Mouse (Mus musculus) ovary, adult 2 months (tissue): ENCODE results near the gene Aptx. TPM values are rescaled to one million over a fixed set of nuclear protein-coding genes. Genes with fewer than 3 reads are reported as not detected.

Source experiments
- polyA plus RNA-seq: library from polyadenylated mRNA; depleted of rRNA; stranded (reverse); fragments of >200 nt; gene quantifications from 2 replicates; pipeline ENCODE4 v1.2.3, GENCODE M21; 2012; rRNA removed

Gene Aptx
- polyA plus RNA-seq = 4.4 and 6.4 TPM in 2 replicates

DNA sequence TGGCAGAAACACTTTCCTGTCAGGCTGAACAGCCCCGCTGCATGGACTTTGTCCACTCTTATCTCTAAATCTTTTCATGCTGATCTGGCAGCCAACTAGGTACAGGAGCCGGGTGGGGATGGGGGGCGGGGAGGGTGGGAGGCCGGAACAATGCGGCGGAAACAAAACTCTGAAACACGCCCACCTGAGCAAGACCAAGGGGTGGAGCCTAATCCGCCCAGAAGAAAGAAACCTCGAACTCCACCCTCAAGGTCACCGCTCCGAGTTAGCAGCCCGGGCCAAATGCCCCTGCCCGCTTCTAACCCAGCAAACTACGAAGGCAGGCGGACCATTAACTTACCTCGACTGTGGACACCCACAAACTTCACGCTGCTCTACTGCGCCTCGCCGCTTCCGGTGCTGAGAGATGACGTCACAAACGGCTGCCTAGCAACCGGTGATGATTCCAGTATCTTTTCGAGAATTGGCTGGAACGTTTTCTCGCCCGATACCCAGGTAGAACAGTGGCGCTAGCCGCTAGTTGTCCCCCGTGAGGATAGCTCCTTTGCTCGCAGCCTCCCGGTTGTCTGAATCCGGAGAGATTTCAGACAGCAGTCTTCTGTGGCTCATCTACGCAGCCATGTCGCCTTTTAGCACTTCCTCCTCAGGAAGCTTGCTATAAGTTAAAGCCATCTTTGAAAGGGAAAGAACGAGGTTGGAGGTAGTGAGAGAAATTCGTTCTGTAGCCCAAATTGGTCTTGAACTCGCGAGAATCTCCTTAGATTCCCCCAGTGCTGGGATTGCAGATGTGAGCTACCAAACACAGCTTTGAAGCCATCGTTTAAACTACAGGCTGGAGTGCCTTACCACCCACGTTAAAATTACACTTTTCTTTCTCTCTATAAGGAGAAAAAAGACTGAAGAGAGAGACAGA, at the start of gene Aptx:
Aptx (minus strand) TSS at position 398 of the 913 bp plus-strand sequence.

DNA sequence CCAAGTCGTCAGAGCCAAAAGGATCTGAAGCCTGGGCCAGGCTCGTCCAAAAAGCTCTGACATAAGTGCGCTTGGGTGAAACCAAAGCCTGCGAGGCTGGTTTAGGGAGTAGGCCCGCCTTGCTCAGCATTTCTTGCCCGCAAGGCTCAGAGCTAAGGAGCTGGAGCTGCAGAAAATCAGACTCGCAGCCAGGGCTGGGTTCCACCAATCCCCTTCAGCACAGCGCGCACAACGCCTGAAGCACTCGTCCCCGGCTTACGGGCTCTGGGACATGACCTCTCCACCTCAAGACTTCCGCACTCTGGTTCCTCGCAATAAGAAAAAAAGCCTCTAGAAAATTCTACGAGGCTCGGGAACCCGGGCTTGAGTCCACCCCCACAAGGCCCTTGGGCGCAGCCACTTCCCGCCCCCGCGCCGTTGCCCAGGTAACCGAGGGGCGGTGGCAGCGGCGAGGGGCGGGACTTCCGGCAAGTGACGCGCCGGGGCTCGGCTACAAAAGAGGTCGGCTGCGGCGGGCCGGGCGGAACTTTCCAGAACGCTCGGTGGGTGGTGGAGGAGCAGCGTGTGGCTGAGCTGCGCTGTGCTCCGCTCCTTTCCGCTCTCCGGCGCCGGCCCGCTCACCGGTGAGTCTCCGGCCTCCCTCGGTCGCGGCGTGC, 19.1 kb upstream of the Aptx start, which contains the start of gene Dnaja1:
Dnaja1 (plus strand) TSS at position 140 of the 656 bp plus-strand sequence.

Other genes with a start within 250 kb of the Aptx start
- gene Tmem215, start 231.0 kb downstream of the Aptx start, polyA plus RNA-seq = 0.92 and 1.2 TPM in 2 replicates
- gene Dnaja1, start 19.0 kb upstream of the Aptx start, polyA plus RNA-seq = 2.2 and 3.5 TPM in 2 replicates
- gene Smu1, start 54.7 kb upstream of the Aptx start, polyA plus RNA-seq = 14.8 and 19.7 TPM in 2 replicates
- gene B4galt1, start 150.8 kb upstream of the Aptx start, polyA plus RNA-seq = 119 and 206 TPM in 2 replicates
- 14.2 and 27.8 TPM in 2 replicates for gene Spink4, start 216.9 kb upstream of the Aptx start, polyA plus RNA-seq
- 266 and 423 TPM in 2 replicates for gene Bag1, start 245.1 kb upstream of the Aptx start, polyA plus RNA-seq
- 5.1 and 5.2 TPM in 2 replicates for gene Chmp5, start 245.2 kb upstream of the Aptx start, polyA plus RNA-seq